Mouse (Mus musculus) urinary bladder, postnatal 25 days (tissue): Measurements from ENCODE around the gene 4930442H23Rik.
A peak's percentile ranks its signal among the peaks of the same experiment; 100 is the strongest.
"Not testable (repeated sequence)": the region's sequence is repeated elsewhere in the genome, so short reads cannot be mapped to it uniquely, and the experiment has no call there.

Experiments
- DNase-seq: peaks from one replicate; pipeline ENCODE4 v3.0.0; 2022; ENCODE audit warnings: low spot score

Gene 4930442H23Rik

DNA sequence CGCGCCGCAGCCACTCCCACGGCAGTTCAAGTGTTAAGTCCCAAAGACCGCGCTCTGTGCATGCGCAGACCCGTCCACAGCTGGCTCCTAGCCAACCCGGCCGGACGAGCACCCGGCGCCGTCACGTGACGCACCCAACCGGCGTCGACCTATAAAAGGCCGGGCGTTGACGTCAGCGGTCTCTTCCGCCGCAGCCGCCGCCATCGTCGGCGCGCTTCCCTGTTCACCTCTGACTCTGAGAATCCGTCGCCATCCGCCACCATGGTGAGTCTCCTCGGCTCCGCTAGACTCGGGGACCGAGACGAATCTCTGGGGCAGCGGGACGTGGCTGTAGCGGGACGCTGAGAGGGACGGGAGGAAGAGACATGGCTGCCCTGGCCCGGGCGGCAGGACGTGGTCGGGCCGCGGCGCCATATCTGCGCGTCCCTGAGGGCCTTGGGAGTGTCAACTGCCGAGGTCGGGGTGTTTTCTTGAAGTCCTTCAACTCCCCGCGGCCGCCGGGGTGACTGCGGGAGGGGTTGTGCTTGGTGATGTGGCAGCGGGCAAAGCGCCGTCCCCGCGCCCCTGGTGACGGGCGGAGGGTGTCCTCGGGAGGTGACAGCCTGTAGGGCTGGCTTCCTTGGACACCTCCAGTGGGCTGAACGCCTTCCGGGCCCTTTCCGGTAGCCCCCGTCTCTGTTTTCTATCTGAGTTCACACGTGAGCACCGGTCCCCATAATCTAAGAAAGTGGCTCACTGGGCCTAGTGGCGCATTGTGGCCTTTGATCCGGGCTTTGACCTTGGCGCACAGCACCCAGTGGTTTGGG, 7.0 kb downstream of the 4930442H23Rik start, which contains the start of gene Eef2:
Gene Eef2, plus strand, starts transcription at position 166 of the 806 bp plus-strand sequence.
- DNase-seq, result peak; percentile 100

DNA sequence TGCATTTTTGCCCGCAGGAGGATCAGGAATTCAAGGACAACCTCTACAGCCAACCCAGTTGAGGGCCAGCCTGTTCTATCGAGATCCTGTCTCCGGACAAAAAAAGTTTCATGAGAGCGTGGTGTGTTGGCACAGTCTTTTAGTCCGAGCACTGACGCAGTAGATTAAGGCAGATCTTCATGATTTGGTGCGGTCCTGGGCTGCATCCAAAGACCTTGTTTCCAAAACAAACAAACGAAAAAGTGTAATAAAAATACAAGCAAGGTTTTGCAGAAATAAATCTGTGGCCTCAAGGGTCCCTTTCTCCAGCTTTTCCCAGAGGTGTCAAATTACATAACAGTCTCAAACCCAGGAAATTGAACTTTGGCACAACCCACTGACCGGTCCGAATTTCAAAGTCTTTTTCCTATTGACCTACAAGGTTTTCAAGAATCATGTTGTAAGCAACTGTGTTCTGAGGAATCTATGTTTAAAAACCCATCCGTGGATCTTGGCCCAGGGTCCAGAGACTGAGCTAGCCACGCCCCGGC, 7.6 kb downstream of the 4930442H23Rik start:
- no peak for DNase-seq

DNA sequence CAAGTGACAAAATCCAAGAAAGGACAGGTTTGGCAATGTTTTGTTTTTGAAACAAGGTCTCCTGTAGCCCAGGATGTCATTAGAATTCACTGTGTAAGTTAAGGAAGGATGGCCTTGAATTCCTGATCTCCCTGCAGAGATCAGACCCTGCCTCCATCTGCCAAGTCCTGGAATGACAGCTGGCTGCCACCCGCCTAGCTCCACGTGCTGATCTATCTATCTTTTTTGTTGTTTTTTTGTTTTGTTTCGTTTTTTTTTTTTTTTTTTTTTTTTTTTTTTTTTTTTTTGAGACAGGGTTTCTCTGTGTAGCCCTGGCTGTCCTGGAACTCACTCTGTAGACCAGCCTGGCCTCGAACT, 8.3 kb downstream of the 4930442H23Rik start:
- not testable (repeated sequence) for DNase-seq

DNA sequence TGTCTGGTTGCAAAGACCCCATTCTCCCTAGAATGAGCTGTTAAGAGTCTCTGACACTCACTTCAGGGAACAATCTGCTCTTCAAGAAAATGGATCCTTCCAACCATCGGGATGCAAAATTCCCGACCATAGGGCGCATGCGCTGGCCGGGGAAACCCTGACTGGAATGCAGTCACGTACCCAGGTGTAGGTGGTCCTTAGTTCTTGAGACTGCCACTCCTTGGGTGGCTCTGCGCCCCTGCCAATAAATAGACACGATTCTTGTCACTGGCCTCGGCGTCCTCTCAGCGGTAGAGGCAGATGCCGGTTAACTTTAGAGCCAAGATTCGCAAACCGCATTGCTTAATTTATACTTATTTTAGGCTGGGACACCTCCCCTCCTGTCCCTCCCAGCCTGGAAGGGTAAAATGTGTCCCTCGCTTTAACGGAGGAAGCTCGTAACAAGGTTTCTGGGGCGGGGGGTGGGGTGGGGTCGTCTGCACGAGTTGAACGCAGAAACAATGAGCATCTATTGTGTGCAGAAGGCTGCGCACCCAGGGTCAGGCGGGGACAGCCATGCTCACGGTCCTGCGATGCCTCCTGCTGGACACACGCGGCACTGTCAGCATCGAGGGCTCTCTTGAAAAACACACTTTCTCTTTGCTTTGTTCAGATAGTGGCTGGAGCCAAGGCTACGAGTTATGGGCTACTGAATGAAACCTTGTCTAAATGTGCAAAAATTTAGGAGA, 8.9 kb downstream of the 4930442H23Rik start:
- DNase-seq, result peak; percentile 80

DNA sequence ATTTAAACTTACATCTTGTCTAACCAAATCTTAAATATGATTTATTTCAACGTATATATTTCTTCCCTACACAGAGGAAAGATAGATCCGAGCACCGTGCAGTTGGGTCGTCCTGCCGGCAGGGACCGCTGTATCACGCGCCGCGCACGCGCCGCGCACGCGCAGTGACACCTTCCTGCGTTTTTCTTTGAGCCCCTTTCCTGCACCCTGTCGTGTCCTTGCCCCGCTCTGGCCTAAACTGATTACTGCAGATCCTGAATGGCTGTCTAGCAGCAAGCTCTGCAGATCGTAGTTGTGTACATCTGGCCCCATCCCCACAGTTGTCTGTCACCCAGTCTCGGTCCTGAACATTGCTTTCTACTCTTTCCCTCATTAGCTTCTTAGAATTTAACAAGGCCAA, 10.5 kb downstream of the 4930442H23Rik start:
- peak; percentile 77 for DNase-seq

DNA sequence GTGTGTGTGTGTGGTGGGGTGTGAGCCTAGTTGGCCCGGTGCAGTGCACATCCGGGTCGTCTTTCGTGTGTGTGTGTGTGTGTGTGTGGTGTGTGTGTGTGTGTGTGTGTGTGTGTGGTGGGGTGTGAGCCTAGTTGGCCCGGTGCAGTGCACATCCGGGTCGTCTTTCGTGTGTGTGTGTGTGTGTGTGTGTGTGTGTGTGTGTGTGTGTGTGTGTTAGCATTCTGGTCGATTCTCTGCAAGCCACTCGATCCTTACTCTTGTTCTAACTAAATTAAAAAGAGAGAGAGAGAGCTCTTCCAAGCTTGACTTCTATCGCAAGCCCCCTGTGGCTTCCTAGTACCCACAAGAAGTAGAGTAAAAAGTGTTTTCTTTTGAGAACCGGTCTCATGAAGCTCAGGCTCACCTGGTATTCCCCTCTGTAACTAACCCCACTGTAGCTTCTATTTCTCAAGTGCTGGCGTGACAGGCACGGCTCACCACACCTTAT, 14.2 kb downstream of the 4930442H23Rik start:
- DNase-seq, result not testable (repeated sequence)

DNA sequence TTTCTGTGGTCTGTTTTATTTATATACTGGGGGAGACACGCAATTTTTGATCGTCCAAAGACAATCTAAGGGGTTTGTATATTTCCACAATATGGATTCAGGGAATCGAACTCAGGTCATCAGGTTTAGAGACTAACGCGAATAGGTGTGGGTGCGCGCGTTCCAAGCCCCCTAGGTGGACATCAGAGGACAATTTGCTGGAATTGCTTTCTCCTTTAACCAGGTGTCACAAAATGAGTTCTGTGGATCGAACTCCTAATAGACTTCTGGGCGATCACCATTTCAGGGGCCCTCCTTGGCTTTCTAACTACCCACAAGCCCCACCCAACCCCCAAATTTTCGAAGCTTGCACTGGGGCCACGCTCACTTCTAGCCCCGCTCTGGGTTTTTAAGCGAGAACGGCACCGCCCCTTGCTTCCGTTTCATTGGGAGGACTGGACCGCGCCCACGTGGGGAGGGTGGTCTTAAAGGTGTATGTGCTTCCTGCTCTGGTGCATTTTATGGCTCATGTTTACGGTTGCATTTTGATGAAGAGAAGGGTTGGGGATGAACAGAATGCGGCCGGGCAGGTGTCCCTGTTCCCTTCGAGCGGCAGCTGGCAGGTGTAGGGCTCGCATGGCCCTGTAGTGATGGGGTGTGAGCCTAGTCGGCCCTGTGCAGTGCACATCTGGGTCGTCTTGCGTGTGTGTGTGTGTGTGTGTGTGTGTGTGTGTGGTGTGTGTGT, 15.0 kb downstream of the 4930442H23Rik start:
- DNase-seq, result peak; percentile 74

DNA sequence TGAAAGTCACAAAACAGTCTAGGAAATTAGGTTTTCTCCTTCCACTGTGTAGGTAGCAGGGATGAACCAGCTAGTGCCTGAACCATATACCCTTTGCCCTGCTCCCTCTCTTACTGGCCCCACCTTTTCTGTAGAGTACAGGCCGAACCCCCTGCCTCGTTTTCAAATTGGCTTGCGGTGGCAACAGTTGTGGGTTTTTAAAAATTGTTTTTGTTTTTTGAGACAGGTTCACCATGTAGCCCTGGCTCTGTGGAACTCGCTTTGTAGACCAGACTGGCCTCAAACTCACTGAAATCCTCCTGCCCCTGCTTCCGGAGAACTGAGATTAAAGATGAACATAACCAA, 15.6 kb downstream of the 4930442H23Rik start:
- no peak for DNase-seq

DNA sequence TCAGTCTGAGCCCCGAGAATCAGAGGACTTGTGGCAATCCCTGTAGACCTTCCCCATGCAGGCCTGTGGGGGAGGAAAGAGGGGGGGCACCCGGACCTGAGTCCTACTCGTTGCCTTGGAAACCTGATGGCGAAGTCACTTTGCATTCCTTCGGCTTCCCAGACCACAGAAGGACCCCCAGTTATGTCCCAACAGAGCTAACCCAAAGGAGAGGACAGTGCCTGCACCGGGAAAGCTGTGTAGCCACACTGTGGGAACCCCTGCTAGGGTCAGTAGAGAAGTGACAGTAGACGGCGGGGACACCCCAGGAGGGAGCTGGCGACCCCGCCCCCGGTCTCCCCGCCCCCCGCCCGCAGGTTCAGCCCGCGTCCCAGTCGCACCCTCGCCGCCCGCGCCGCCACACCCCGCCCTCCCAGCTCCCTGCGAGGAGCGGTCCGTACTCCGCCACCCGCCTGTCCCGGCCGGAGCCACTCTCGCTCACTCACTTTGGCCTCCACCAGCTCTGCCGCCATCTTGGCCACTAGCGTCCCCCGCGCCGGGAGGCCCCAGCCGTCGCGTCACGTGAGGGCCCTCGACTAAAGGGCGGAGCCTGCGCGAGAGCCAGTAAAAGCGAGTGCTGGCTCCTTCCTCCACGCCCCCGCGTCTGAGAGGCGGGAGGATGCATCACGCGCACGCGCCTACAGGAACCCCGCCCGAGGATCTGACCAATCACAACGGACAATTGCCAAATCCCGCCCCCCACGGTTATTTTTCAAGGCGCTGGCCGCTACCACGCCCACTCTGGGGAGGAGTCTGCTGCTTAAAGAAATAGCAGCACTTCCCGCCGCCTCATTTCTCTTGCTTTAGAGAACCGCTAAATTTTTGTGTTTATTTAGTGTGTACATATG, 16.2 kb downstream of the 4930442H23Rik start, which contains the start of gene Pias4:
Gene Pias4, minus strand, starts transcription at position 724 of the 887 bp plus-strand sequence.
- peak; percentile 99 for DNase-seq

DNA sequence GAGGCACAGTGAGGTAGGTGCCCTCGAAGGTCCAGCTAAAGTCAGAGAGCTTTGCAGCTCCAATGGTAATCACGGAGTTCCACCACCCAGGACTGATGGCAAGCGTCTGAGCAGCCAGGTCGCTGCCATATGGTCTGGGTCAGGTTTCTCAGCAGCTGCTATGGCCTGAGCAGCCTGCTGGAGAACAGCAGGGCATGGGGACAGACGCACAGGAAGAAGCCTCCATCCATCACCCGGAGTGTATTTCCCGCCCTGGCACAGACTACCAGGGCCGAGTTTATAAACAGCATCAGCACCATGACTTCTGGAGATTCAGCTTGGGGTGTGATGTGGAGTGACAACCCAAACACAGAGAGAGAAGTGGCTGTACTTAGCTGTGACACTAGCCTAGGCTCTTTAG, 18.5 kb downstream of the 4930442H23Rik start:
- no peak for DNase-seq

DNA sequence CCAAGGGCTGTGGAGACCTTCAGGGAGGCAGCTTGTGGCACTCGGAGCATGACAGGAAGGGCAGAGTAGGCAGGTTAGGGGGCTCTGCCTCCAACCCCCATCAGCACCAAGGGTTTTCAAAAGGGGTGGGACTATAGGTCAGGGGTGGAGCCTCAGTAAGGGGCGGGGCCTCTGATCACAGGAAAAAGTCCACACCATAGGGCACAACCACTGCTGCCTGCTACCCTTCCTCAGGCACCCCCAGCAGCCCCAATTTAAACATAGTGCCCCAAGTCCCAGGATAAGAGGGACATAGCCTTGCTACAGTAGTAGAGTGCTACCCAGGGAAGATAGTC, 21.4 kb downstream of the 4930442H23Rik start:
- no peak for DNase-seq

DNA sequence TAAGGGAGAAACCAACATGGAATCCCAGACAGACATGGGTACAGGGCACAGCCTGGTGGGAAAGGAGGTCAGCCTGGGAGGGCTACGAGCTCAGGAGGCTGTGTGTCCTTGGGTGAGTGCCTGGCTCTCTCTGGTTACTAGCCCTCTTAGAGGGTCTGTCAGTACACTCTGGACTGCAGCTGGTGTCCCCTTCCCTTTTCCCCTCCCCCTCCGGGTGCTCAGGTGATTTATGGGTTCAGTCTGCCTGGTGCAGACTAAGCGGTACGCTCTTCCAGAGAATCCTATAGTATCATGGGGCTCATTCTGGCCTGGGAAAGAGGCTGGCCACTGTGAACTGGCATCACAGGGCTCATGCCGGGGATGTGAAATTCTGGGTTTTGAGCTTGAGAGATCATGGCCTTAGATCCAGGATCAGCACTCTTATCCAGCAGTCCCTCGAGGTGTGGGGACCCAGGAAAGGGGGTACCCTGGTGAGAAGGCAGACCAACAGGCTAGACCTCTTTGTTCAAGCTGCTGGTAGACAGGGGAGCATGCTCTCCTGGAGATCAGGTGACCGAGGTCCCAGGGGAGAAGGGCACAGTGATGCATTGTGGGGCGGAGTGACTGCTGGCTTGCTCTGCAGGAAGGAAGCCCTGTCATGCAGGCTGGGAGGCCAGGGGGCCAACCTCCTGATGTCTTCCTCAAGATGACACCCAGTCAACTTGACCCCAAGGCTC, 21.9 kb downstream of the 4930442H23Rik start:
- no peak for DNase-seq

DNA sequence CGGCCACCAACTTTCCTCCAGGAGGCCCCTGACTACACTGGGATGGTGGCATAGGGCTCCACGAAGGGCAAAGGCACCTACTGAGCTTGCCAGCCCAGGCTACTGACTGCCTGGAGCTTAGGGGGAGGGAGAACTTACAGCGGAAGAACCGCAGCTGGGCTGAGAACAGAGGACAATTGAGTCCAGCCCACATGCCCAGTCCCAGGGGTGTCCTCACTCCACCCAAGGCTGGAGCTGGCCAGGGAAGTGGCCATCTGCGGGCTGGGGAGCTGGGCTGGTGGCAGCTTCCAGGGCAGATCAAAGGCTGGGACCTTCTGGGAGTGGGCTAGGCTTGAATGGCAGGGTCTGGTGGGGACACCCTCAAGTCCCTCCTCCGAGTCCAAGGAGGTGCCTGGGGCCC, 28.9 kb downstream of the 4930442H23Rik start:
- no peak for DNase-seq

DNA sequence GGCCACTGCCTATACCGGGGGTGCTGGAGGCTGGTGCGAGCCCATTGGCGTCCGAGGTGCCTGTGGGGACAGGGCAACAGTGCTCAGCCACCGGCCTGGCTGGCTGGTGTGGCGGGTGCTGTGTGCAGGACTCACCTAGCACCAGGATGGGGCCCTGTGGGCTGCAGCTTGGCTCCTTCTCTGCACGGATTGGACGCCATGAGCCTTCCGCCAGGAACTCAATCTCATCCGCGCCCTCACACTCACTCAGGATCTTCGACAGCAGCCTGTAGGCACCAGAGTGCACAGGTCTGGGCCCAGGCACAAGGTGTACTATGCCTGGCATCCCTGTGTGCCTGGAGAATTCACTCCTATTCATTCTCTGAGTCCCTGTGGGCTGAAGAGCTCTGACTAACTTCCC, 29.3 kb downstream of the 4930442H23Rik start:
- no peak for DNase-seq

DNA sequence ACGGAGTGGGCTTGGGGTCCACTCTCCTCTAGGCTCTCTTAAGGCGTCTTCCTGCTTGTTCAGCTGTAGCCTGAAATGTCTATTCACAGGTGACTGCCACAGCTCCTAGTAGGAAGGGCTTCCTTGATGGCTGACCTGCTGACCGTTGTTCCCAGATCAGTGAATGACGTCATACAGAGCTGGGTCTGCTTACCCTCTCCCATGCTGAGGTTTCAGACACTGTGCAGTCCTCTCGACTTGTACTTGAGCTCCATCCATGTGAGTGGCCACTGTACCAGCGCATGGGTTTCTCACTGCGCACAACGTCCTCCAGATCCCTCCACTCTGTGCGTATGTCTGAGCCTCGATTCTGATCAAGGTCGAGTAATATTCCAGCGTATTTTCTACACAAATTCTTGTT, 31.0 kb downstream of the 4930442H23Rik start:
- DNase-seq, result no peak

DNA sequence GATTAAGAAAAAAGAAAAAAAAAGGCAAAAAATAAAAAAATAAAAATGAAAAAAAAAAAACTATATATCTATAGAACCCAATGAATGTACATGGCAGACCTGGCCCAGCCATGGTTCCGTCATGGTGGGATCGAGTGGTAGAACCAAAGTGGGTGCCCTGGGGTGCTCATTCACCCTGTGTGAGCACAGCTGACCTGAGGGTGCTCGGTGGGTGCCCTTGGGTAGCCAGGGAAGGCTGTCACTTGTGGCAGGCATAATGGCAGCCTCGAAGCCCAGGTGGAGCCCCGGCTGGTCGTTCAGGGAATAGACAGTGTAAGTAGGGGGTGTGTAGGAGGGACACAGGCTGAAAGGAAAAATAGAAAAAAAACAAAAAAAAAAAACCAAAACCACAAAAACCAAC, 32.4 kb downstream of the 4930442H23Rik start:
- no peak for DNase-seq

DNA sequence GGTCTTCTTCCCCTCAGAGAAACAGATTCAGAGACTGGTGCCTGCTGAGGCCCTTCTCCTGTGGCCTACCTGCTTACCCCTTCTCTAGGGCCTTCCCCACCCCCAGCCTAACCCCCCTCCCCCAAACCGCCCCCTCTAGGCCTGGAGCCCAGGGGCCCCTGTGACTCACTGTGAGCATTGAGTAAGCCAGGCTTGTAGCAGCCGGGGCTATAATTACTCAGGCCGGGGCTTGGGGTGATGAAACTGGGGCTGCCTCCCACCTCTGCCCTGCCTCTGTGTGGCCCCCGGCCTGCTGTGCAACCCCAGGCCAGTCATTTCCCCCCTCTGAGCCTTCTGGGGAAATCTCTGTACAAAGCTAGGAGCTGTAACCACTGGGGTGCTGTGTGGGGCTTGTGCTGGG, 37.4 kb downstream of the 4930442H23Rik start:
- no peak for DNase-seq

DNA sequence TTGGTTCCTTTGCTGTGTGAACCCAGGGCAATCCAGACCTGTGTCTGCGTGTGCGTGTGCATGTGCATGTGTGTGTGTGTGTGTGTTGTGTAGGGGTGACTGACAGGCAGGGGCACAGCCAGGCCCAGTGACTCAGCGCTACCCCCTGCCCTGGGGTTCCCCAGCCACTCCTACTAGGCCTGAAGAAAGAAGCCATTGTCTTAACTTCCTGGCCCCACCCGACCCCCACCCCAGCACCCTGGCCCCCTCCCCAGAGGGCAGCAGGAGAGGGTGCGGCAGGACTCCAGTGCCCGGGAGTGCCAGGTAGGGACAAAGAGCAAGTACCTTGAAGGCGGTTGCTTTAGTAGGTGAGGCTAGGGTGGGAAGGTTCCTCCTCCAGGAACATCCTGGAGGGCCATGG, 37.9 kb downstream of the 4930442H23Rik start:
- DNase-seq, result no peak

DNA sequence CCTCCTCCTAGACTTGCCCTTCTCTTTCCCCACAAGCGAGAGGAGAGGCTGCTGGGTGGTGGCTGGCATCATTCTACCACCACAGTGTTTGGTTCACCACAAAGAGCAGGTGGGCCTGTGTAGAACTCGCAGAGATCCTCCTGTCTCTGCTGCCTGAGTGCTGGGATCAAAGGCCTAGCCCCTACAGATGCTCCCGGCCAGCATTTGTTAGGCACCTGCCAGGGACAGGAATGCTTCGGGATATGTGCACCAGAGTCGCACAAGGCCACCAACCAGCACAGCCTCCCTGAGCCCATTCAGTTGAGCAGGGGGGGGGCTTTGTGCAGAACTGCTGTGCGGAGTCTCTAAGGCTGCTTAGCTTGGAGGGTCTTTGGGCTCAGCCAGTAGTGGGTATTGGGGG, 38.3 kb downstream of the 4930442H23Rik start:
- no peak for DNase-seq

DNA sequence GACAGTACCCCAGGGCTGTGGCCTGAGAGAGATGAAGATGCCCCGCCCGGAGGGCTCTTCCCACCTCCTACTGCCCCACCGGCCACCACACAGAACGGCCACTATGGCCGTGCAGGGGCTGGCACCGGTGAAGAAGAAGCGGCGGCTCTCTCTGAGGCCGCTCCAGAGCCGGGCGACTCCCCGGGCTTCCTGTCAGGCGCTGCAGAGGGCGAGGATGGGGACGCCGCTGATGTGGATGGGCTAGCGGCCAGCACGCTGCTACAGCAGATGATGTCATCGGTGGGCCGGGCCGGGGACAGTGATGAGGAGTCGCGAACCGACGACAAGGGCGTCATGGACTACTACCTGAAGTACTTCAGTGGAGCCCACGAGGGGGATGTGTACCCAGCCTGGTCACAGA, 39.0 kb downstream of the 4930442H23Rik start:
- DNase-seq, result no peak
